Mouse (Mus musculus) kidney, postnatal 0 days (tissue): Measurements from ENCODE around the gene Gpr183. TPM values are rescaled to one million over a fixed set of nuclear protein-coding genes. Genes with fewer than 3 reads are reported as not detected.

Source experiments
- ATAC-seq: fragments of 200-750 bp; cut with Nextera tagmentation; replicated peaks from 2 replicates; pipeline ENCODE4 v1.8.0; 2017; ENCODE audit warnings: low read depth, moderate number of reproducible peaks, moderate TSS enrichment, moderate library complexity; ENCODE audit not compliant: low FRiP score
- DNase-seq: peaks from one replicate; pipeline ENCODE4 v3.0.0-alpha.2; 2016; ENCODE audit warnings: low spot score
- H3K27ac ChIP-seq: fragments of 300-500 bp; sonication (generic); 2 replicates; pipeline ENCODE4 v1.5.1; 2014; ENCODE audit warnings: mild to moderate bottlenecking
- H3K27me3 ChIP-seq: fragments of 300-500 bp; sonication (generic); 2 replicates; pipeline ENCODE4 v1.6.1; 2014; ENCODE audit warnings: low read length, mixed read lengths; ENCODE audit not compliant: insufficient read depth
- H3K36me3 ChIP-seq: fragments of 300-500 bp; sonication (generic); 2 replicates; pipeline ENCODE4 v1.6.1; 2014; ENCODE audit warnings: low read length, mixed read lengths; ENCODE audit not compliant: insufficient read depth
- H3K4me1 ChIP-seq: fragments of 300-500 bp; sonication (generic); replicated peaks from 2 replicates; pipeline ENCODE4 v1.6.1; 2014; ENCODE audit warnings: antibody characterized with exemption, low read length, mixed read lengths; ENCODE audit not compliant: insufficient read depth
- H3K4me2 ChIP-seq: fragments of 300-500 bp; sonication (generic); 2 replicates; pipeline ENCODE4 v1.6.1; 2014; ENCODE audit warnings: mild to moderate bottlenecking, low read length, moderate library complexity, mixed read lengths
- H3K4me3 ChIP-seq: fragments of 300-500 bp; sonication (generic); replicated peaks from 2 replicates; pipeline ENCODE4 v1.5.1; 2014; ENCODE audit warnings: low read depth, low read length
- H3K9ac ChIP-seq: fragments of 300-500 bp; sonication (generic); 2 replicates; pipeline ENCODE4 v1.6.1; 2014; ENCODE audit warnings: low read depth, low read length
- H3K9me3 ChIP-seq: fragments of 300-500 bp; sonication (generic); replicated peaks from 2 replicates; pipeline ENCODE4 v1.6.1; 2016; ENCODE audit warnings: low read length, inconsistent platforms, mixed read lengths
- CTCF ChIP-seq: IDR thresholded peaks from 2 replicates; pipeline ENCODE4 v1.5.1; 2016; ENCODE audit warnings: antibody characterized with exemption, low read depth, mild to moderate bottlenecking, moderate library complexity
- WGBS: fragments of 180-500 bp; shearing (Covaris S2); extraction: QIAGEN DNeasy Blood & Tissue Kit; methylation state at CpG from one replicate; pipeline ENCODE4 v1.1.7; 2014; 5-methylcytosine and 5-hydroxymethylcytosine counted together
- polyA plus RNA-seq: library from polyadenylated mRNA; unstranded; fragments of >200 nt; fragmentation: Nextera tagmentation; extraction: Ambion mirVana; gene quantifications from 2 replicates; pipeline ENCODE4 v1.2.1, GENCODE M21; 2015

The Gpr183 gene
- polyA plus RNA-seq, 1 experiment from 2014 or later, result 1.5 TPM

DNA sequence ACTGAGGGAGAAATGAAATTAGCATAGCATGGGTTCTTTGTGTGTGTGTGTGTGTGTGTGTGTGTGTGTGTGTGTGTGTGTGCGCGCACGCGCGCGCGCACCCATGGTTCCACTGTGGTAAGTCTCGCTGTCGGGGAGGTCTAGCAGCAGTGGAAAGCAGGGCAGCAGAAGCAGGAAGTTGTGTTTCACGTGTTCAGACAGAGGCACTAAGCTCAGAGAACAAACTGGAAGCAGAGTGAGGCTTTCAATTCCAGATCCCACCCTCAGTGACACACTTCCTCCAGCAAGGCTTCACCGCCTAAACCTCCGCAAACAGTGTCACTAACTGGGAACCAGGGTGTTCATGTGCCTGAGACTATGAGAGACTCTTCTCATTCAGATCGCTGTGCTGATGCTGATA is 44.5 kb upstream of the Gpr183 start:
- Histone ChIP-seq H3K27me3 (no peaks in the 10 kb centered on the region), H3K36me3 (0 out of 2 replicates have a peak, but pooled peaks cover 3% of the 10 kb centered on the region), H3K9ac (no peak overlapping the region), H3K27ac (no peak overlapping the region), H3K4me1 (0 out of 2 replicates have a peak, but pooled peaks cover 2% of the 10 kb centered on the region), H3K9me3 (no peaks in the 10 kb centered on the region), H3K4me3 (no peak overlapping the region), H3K4me2 (no peak overlapping the region)
- ATAC-seq (no peak), DNase-seq (no peak)
- WGBS, result 88% methylated on average over 13 of the region's 13 CpGs
- no peak for TF ChIP-seq CTCF

DNA sequence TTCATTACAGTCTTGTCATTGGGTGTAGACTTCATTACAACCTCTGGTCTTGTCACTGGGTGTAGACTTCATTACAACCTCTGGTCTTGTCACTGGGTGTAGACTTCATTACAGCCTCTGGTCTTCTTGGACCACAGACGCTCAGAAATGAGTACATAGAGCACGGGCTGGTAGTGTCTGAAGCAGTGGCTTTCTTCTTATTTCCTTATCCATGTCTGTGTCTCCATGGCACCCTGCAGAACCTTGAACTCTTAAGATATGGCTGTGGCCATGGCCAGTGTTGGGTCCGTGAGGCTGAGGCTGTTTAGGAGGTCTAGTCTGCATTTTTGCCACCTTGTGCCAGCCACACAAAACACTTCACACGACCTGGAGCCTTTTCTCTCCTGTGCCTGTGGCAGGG is 43.3 kb upstream of the Gpr183 start:
- no peak for ATAC-seq
- H3K9me3 ChIP-seq, result no peaks in the 10 kb centered on the region
- 90% methylated on average over 4 of the region's 4 CpGs for WGBS

DNA sequence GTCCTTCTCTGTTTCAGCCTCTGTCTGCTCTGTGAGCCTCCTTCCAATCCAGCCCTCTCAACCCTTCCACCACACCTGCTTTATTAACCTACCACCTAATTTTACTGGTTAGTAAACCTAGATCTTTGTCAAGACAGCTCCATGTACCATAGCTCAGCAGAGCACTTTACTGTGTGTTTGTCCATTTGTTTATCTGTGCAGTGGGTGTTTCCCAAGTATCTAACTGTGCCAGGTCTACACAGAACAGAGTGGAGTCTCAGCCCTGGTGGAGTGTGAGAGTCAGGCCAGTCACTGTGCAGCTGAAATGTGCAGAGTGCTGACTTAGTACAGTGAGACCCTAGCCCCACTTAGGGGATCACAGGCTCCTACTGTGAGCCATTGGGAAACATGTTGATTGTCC is 38.8 kb upstream of the Gpr183 start:
- H3K27ac ChIP-seq, result no peak overlapping the region
- 0 out of 2 replicates have a peak, but pooled peaks cover 3% of the 10 kb centered on the region for H3K36me3 ChIP-seq
- H3K4me1 ChIP-seq, result no peaks in the 10 kb centered on the region
- no peak overlapping the region for H3K4me3 ChIP-seq
- TF ChIP-seq CTCF, result no peak
- DNase-seq (no peak), ATAC-seq (no peak)
- no peak overlapping the region for H3K9ac ChIP-seq
- H3K4me2 ChIP-seq, result no peak overlapping the region
- H3K9me3 ChIP-seq, result no peaks in the 10 kb centered on the region
- H3K27me3 ChIP-seq, result no peaks in the 10 kb centered on the region

More for the DNA sequence above, 43.3 kb upstream of the Gpr183 start:
- Histone ChIP-seq H3K9ac (no peak overlapping the region), H3K36me3 (0 out of 2 replicates have a peak, but pooled peaks cover 3% of the 10 kb centered on the region), H3K4me2 (no peak overlapping the region), H3K27me3 (no peaks in the 10 kb centered on the region), H3K4me1 (0 out of 2 replicates have a peak, but pooled peaks cover 1% of the 10 kb centered on the region), H3K4me3 (no peak overlapping the region), H3K27ac (no peak overlapping the region)
- no peak for TF ChIP-seq CTCF
- DNase-seq, result no peak

DNA sequence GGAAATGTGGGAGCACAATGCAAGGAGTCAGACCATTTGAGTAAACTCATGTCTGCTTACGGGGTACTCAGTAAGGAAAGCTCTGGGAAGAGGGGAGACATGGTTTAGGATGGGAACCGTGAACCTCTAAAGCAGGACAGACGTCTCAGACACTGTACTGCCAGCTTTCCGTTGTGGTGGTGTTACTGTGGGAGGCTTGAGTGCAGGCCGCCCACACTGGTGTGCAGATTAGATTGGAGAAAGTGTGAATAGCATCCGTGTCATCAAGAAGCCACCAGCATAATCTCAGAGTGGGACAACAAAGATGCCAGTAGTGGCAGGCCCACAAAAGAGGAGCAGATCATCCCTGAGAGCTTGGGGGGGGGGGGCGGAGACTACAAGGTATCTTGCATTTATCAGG is 37.2 kb upstream of the Gpr183 start:
- Histone ChIP-seq H3K27me3 (no peaks in the 10 kb centered on the region), H3K27ac (no peak overlapping the region), H3K4me3 (no peak overlapping the region), H3K9me3 (no peaks in the 10 kb centered on the region), H3K4me1 (no peaks in the 10 kb centered on the region), H3K4me2 (no peak overlapping the region), H3K36me3 (0 out of 2 replicates have a peak, but pooled peaks cover 3% of the 10 kb centered on the region), H3K9ac (no peak overlapping the region)
- TF ChIP-seq CTCF, result no peak
- no peak for ATAC-seq
- WGBS, result 93% methylated on average over 7 of the region's 7 CpGs
- DNase-seq, result no peak

DNA sequence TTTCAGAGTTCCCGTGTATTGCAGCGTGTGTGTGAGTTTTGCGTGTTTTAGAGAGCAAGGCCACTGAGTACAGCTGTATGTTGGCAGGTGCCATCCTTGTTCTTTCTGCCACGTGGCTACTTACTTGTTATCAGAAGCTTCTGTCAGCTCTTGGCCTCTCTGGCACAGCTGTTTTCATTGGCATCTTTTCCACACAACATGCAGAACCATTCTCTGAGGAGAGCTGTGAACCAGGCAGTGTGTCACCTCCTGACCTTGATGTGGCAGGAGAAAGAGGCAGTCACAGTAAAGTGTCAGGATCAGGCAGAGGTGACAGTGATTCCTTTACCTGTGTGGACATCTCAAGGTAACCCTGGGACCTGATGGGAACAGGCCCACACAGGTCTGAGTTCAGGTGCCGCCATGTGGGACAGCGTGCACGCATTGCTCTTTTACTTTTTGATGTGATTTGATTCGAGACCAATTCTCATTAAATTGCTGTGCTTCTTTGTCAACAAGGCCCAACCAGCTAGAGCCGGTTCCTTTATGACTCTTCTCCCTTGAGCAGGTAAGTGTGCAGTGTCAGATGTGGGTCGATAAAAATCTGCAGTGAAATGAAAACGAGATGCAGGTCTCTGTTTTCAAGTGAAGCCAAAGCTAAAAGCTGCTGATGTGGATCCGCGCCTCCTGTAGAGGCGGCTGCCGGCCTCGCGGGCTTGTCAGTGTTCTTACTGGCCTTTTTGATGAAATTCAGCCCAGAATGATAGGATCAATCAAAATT is 35.5 kb upstream of the Gpr183 start:
- H3K27me3 ChIP-seq, result no peaks in the 10 kb centered on the region
- no peak for TF ChIP-seq CTCF
- no peak overlapping the region for H3K27ac ChIP-seq

DNA sequence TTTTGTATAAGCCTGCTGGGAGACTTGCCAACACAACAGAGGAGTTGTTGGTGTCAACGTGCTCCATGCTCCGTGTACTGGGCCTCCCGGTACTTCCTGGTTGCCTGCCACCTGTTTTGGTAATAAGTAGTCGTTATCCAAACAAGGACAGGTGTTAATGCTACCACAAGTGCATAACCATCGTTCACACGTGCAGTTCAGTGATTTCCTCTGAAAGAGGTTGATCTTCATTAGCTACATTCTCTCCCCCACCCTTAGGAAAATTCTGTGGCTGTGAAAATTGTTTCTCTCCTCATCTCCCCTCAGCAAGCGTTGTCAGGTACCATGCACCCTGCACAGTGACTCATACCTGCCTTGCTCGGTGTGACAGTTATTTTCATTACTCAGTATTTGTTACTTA is 34.5 kb upstream of the Gpr183 start:
- no peaks in the 10 kb centered on the region for H3K9me3 ChIP-seq
- H3K9ac ChIP-seq, result no peak overlapping the region
- DNase-seq, result no peak
- H3K27ac ChIP-seq, result no peak overlapping the region
- 0 out of 2 replicates have a peak, but pooled peaks cover 3% of the 10 kb centered on the region for H3K36me3 ChIP-seq
- WGBS, result 62% methylated on average over 8 of the region's 8 CpGs
- ATAC-seq, result no peak
- no peak for TF ChIP-seq CTCF
- no peaks in the 10 kb centered on the region for H3K27me3 ChIP-seq
- H3K4me1 ChIP-seq, result no peaks in the 10 kb centered on the region
- no peak overlapping the region for H3K4me3 ChIP-seq
- no peak overlapping the region for H3K4me2 ChIP-seq

More for the DNA sequence above, 35.5 kb upstream of the Gpr183 start:
- H3K4me1 ChIP-seq, result no peaks in the 10 kb centered on the region
- H3K9me3 ChIP-seq, result no peaks in the 10 kb centered on the region
- H3K36me3 ChIP-seq, result 0 out of 2 replicates have a peak, but pooled peaks cover 3% of the 10 kb centered on the region
- DNase-seq (no peak), ATAC-seq (no peak)
- H3K4me2 ChIP-seq, result no peak overlapping the region
- 84% methylated on average over 17 of the region's 17 CpGs for WGBS
- no peak overlapping the region for H3K9ac ChIP-seq
- H3K4me3 ChIP-seq, result no peak overlapping the region

DNA sequence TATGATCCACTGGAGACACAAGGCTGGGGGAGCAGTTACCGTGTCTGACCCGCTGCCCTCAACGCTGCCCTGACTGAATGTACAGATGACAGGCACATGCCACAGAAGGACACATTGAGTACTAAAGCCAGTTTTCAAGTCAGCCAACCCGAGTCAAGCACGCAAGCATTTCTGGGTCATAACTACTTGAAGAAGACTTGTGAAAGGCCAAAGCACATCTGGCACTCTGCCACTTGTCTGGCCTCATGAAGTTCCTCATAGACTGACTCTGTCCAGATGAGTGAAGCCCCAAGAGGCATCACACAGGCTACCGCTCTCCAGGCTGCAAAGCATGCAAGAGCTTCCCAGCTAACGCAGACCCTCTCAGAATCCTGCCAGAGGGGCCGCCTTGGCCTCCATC is 31.8 kb upstream of the Gpr183 start:
- Histone ChIP-seq H3K36me3 (0 out of 2 replicates have a peak, but pooled peaks cover 7% of the 10 kb centered on the region), H3K9me3 (no peaks in the 10 kb centered on the region), H3K27ac (no peak overlapping the region), H3K9ac (no peak overlapping the region), H3K27me3 (no peaks in the 10 kb centered on the region), H3K4me1 (peaks cover 3% of the 10 kb centered on the region; the same call in 1 of the 2 replicates), H3K4me3 (no peak overlapping the region), H3K4me2 (no peak overlapping the region)
- peak; percentile 43 for DNase-seq
- 79% methylated on average over 8 of the region's 8 CpGs for WGBS
- ATAC-seq, result no peak
- no peak for TF ChIP-seq CTCF
